Mouse (Mus musculus) forebrain, embryonic 16.5 days (tissue): Measurements from ENCODE around the gene Tomm6. TPM values are rescaled to one million over a fixed set of nuclear protein-coding genes. Genes with fewer than 3 reads are reported as not detected.
A peak's percentile ranks its signal among the peaks of the same experiment; 100 is the strongest.

Experiments used
- ATAC-seq: fragments of 200-750 bp; cut with Nextera tagmentation; 2 replicates; pipeline ENCODE4 v1.8.0; 2017; ENCODE audit warnings: mild to moderate bottlenecking, moderate library complexity
- H3K27ac ChIP-seq: fragments of 300-500 bp; sonication (generic); 2 replicates; pipeline ENCODE4 v1.5.1; 2014; ENCODE audit warnings: low read length, control low read depth
- H3K27me3 ChIP-seq: fragments of 300-500 bp; sonication (generic); replicated peaks from 2 replicates; pipeline ENCODE4 v1.6.1; 2014; ENCODE audit warnings: low read length; ENCODE audit not compliant: control insufficient read depth, insufficient read depth
- H3K36me3 ChIP-seq: fragments of 300-500 bp; sonication (generic); 2 replicates; pipeline ENCODE4 v1.6.1; 2014; ENCODE audit not compliant: control insufficient read depth, insufficient read depth
- H3K4me1 ChIP-seq: fragments of 300-500 bp; sonication (generic); replicated peaks from 2 replicates; pipeline ENCODE4 v1.6.1; 2014; ENCODE audit warnings: low read length; ENCODE audit not compliant: control insufficient read depth, insufficient read depth
- H3K4me2 ChIP-seq: fragments of 300-500 bp; sonication (generic); 2 replicates; pipeline ENCODE4 v1.6.1; 2014; ENCODE audit warnings: mild to moderate bottlenecking, low read length, control low read depth
- H3K4me3 ChIP-seq: fragments of 300-500 bp; sonication (generic); replicated peaks from 2 replicates; pipeline ENCODE4 v1.5.1; 2014; ENCODE audit warnings: mild to moderate bottlenecking, low read length, control low read depth
- H3K9ac ChIP-seq: fragments of 300-500 bp; sonication (generic); replicated peaks from 2 replicates; pipeline ENCODE4 v1.6.1; 2014; ENCODE audit warnings: low read depth, low read length, control low read depth
- H3K9me3 ChIP-seq: fragments of 300-500 bp; sonication (generic); 2 replicates; pipeline ENCODE4 v1.6.1; 2016; ENCODE audit warnings: low read length; ENCODE audit not compliant: control insufficient read depth
- WGBS: fragments of 180-500 bp; shearing (Covaris S2); extraction: QIAGEN DNeasy Blood & Tissue Kit; methylation state at CpG from one replicate; pipeline ENCODE4 v1.1.7; 2014; 5-methylcytosine and 5-hydroxymethylcytosine counted together
- polyA plus RNA-seq: library from polyadenylated mRNA; unstranded; fragments of >200 nt; fragmentation: Nextera tagmentation; extraction: Ambion mirVana; gene quantifications from 2 replicates; pipeline ENCODE4 v1.2.1, GENCODE M21; 2015

The Tomm6 gene
- polyA plus RNA-seq, 1 experiment from 2014 or later, result 228 TPM

GRCm38 (mm10) chr17:47688608-47689575, 706 bp upstream of the Tomm6 start, which contains the start of gene Frs3:
Frs3 (plus strand) TSS chr17:47689030.
- H3K36me3 ChIP-seq, result 0 out of 2 replicates have a peak, but pooled peaks cover 3% of the 10 kb centered on the region
- ATAC-seq, result peak; percentile 67
- peaks cover 3% of the 10 kb centered on the region; the same call in 1 of the 2 replicates for H3K27me3 ChIP-seq
- H3K4me3 ChIP-seq, result peak within 1 kb of the TSS; percentile 82
- peak within 1 kb of the TSS; percentile 79 for H3K27ac ChIP-seq
- H3K4me1 ChIP-seq, result peaks cover 15% of the 10 kb centered on the region
- H3K9ac ChIP-seq, result peak within 1 kb of the TSS; percentile 92
- under 1% methylated on average over 50 of the region's 58 CpGs for WGBS
- no peaks in the 10 kb centered on the region for H3K9me3 ChIP-seq
- H3K4me2 ChIP-seq, result peak within 1 kb of the TSS; percentile 99

GRCm38 (mm10) chr17:47687409-47688343, 510 bp downstream of the Tomm6 start:
- peak; percentile 92 for ATAC-seq
- WGBS, result under 1% methylated on average over 70 of the region's 70 CpGs

DNA sequence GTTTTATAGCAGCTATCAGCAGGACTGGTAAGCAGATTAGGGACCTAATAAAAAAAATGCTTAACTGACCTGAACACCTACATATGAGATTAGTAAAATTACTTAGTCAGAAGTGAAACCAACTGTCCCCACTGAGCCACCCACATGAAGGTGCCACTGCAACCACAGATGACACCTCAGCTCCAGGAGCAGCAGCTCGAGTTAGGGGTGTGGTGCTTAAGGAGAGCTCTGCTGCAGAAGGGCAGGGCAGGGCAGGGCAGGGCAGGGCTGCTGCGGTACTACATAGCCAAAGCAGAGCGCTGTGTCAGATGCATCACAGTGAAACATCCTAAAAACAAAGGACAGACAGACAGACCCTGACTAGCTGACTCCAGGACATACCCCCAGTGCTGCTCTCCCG, 5.3 kb downstream of the Tomm6 start:
- Histone ChIP-seq H3K36me3 (peaks cover 20% of the 10 kb centered on the region), H3K9me3 (no peaks in the 10 kb centered on the region)

More at GRCm38 (mm10) chr17:47687409-47688343, 510 bp downstream of the Tomm6 start:
- Histone ChIP-seq H3K9ac (peak overlapping the region; percentile 92), H3K4me3 (peak overlapping the region; percentile 82), H3K27ac (peak overlapping the region; percentile 79), H3K4me1 (peaks cover 15% of the 10 kb centered on the region), H3K4me2 (peak overlapping the region; percentile 99), H3K9me3 (no peaks in the 10 kb centered on the region), H3K36me3 (peaks cover 3% of the 10 kb centered on the region; the same call in 1 of the 2 replicates), H3K27me3 (no peaks in the 10 kb centered on the region)

DNA sequence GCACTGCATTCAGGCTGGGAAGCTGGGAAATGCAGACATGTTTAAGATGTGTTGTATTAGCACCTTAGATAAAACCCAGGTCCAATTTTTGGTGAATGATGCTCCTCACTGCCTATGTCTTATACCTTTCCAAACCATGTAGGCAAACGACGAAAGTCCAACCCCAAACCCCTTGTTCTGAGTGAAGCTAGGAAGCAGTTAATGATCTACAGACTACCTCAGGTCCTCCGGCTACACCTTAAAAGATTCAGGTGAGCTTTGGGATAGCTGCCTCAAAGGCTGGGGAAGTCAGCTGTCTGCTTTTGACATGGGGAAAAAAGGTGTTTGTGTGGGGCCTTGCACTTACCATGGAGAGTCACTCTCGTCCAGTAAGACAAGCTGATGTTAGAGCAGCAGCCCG, 9.5 kb downstream of the Tomm6 start:
- Histone ChIP-seq H3K27ac (no peak overlapping the region), H3K36me3 (peaks cover 17% of the 10 kb centered on the region), H3K27me3 (no peaks in the 10 kb centered on the region), H3K9ac (no peak overlapping the region), H3K4me1 (no peaks in the 10 kb centered on the region), H3K4me2 (no peak overlapping the region), H3K9me3 (no peaks in the 10 kb centered on the region), H3K4me3 (no peak overlapping the region)
- ATAC-seq, result no peak
- 88% methylated on average over 5 of the region's 5 CpGs for WGBS

More for the DNA sequence above, 5.3 kb downstream of the Tomm6 start:
- 88% methylated on average over 4 of the region's 4 CpGs for WGBS
- Histone ChIP-seq H3K27ac (no peak overlapping the region), H3K9ac (no peak overlapping the region), H3K27me3 (no peaks in the 10 kb centered on the region), H3K4me1 (peaks cover 9% of the 10 kb centered on the region), H3K4me2 (no peak overlapping the region), H3K4me3 (no peak overlapping the region)
- no peak for ATAC-seq

DNA sequence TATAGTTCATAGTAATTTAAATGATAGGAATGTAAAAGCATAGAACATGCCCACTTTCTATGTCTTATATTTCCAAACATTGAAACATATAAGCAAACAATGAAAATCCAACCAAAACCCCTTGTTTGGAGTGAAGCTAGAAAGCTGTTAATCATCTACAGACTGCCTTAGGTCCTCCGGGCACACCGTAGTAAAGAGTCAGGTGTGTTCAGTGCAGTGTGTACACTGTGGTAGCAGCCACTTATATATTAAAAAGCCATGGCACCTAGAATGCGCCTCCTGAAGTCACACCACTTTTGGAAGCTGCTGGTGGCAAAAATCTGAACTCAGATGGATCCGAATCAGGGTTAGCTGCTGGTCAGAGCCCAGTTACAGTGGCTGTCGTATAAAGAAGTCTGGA, 9.9 kb downstream of the Tomm6 start:
- no peaks in the 10 kb centered on the region for H3K4me1 ChIP-seq
- no peaks in the 10 kb centered on the region for H3K27me3 ChIP-seq
- no peaks in the 10 kb centered on the region for H3K9me3 ChIP-seq
- ATAC-seq, result no peak
- no peak overlapping the region for H3K4me3 ChIP-seq
- H3K27ac ChIP-seq, result no peak overlapping the region
- H3K4me2 ChIP-seq, result no peak overlapping the region
- H3K9ac ChIP-seq, result no peak overlapping the region
- 93% methylated on average over 5 of the region's 5 CpGs for WGBS
- peaks cover 17% of the 10 kb centered on the region for H3K36me3 ChIP-seq

DNA sequence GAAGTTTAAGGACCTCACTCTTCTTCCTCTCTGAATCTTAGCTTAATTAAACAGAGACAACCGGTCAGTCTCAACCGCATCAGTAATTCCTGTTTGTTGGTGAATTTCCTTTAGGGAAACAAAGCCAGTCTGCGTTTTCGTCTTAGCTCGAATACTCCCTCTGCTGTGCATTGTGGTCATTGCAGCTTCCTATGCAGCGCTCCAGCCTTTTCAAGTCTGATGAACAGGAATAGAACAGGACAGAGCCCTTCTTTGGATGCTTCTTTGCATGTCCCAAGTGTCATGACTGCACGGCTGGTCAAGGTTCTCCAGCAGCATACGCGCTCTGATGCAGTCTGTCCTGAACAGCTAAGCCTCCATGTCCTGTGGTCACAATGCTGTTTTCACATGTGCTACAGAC, 11.6 kb downstream of the Tomm6 start:
- H3K27me3 ChIP-seq, result peaks cover 7% of the 10 kb centered on the region; the same call in 1 of the 2 replicates
- peaks cover 6% of the 10 kb centered on the region; the same call in 1 of the 2 replicates for H3K4me1 ChIP-seq
- H3K27ac ChIP-seq, result peak overlapping the region; percentile 29; the same call in 1 of the 2 replicates
- H3K9ac ChIP-seq, result no peak overlapping the region
- no peaks in the 10 kb centered on the region for H3K9me3 ChIP-seq
- no peak overlapping the region for H3K4me3 ChIP-seq
- ATAC-seq, result peak; percentile 44; the same call in 1 of the 2 replicates
- WGBS, result 14% methylated on average over 9 of the region's 9 CpGs
- no peak overlapping the region for H3K4me2 ChIP-seq
- H3K36me3 ChIP-seq, result peaks cover 5% of the 10 kb centered on the region

DNA sequence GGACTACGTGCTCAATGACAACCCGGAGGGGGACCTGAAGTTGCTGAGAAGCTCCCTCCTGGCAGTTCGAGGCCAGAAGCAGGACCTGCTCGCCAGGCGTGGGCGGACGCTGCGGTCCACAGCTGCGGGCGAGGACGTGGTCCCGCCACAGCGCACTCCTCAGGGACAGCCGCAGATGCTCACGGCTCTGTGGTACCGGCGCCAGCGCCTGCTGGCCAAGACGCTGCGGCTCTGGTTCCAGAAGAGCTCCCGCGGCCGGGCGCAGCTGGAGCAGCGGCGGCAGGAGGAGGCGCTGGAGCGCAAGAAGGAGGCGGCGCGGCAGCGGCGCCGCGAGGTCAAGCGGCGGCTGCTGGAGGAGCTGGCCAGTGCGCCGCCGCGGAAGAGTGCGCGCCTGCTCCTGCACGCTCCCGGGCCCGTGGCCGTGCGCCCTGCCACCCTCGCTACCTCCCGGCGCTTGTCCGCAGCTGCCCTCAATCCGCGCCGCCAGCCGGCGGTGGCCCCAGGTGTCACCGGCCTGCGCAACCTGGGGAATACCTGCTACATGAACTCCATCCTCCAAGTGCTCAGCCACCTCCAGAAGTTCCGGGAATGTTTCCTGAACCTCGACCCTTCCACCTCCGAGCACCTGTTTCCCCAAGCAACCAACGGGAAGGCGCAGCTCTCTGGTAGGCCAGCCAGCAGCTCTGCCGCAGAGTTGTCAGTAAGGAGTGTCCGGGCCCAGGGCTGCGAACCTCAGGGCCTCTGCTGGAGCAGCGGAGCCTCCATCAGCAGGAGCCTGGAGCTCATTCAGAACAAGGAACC, 15.7 kb downstream of the Tomm6 start:
- peak overlapping the region; percentile 25 for H3K4me3 ChIP-seq

DNA sequence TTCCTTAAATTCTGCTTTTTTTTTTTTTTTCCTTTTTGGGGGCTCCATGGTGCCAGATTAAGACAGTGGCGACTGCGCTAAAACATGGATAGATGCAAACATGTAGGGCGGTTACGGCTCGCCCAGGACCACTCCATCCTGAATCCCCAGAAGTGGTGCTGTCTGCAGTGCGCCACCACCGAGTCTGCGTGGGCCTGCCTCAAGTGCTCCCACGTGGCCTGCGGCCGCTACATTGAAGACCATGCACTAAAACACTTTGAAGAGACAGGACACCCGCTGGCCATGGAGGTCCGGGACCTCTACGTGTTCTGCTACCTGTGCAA, 16.2 kb downstream of the Tomm6 start:
- Histone ChIP-seq H3K27me3 (peaks cover 7% of the 10 kb centered on the region; the same call in 1 of the 2 replicates), H3K9ac (peak overlapping the region; percentile 38; the same call in 1 of the 2 replicates), H3K9me3 (no peaks in the 10 kb centered on the region), H3K36me3 (no peaks in the 10 kb centered on the region; the same call in 1 of the 2 replicates), H3K27ac (no peak overlapping the region), H3K4me2 (peak overlapping the region; percentile 45), H3K4me1 (peaks cover 14% of the 10 kb centered on the region), H3K4me3 (peak overlapping the region; percentile 25)
- 19% methylated on average over 14 of the region's 14 CpGs for WGBS
- ATAC-seq, result no peak

More for the DNA sequence above, 15.7 kb downstream of the Tomm6 start:
- Histone ChIP-seq H3K36me3 (no peaks in the 10 kb centered on the region; the same call in 1 of the 2 replicates), H3K27me3 (peaks cover 7% of the 10 kb centered on the region; the same call in 1 of the 2 replicates), H3K27ac (no peak overlapping the region), H3K4me2 (peak overlapping the region; percentile 45), H3K4me1 (peaks cover 14% of the 10 kb centered on the region), H3K9me3 (no peaks in the 10 kb centered on the region), H3K9ac (peak overlapping the region; percentile 38)
- peak; percentile 21; the same call in 1 of the 2 replicates for ATAC-seq
- 7% methylated on average over 65 of the region's 68 CpGs for WGBS
